Mouse (Mus musculus) neural tube, embryonic 15.5 days (tissue): Measurements from ENCODE around the gene Rnasek. TPM values are rescaled to one million over a fixed set of nuclear protein-coding genes. Genes with fewer than 3 reads are reported as not detected.
A peak's percentile ranks its signal among the peaks of the same experiment; 100 is the strongest.

Experiments used
- ATAC-seq: fragments of 200-750 bp; cut with Nextera tagmentation; 2 replicates; pipeline ENCODE4 v1.8.0; 2017; ENCODE audit warnings: mild to moderate bottlenecking, moderate TSS enrichment, moderate library complexity; ENCODE audit not compliant: low FRiP score
- H3K27ac ChIP-seq: fragments of 300-500 bp; sonication (generic); replicated peaks from 2 replicates; pipeline ENCODE4 v1.5.1; 2015; ENCODE audit warnings: mild to moderate bottlenecking, inconsistent platforms
- H3K27me3 ChIP-seq: fragments of 300-500 bp; sonication (generic); replicated peaks from 2 replicates; pipeline ENCODE4 v1.6.1; 2015; ENCODE audit warnings: inconsistent platforms
- H3K36me3 ChIP-seq: fragments of 300-500 bp; sonication (generic); 2 replicates; pipeline ENCODE4 v1.6.1; 2015; ENCODE audit warnings: inconsistent platforms
- H3K4me1 ChIP-seq: fragments of 300-500 bp; sonication (generic); 2 replicates; pipeline ENCODE4 v1.6.1; 2015; ENCODE audit warnings: inconsistent platforms
- H3K4me2 ChIP-seq: fragments of 300-500 bp; sonication (generic); 2 replicates; pipeline ENCODE4 v1.6.1; 2015; ENCODE audit warnings: inconsistent platforms, mild to moderate bottlenecking, moderate library complexity
- H3K4me3 ChIP-seq: fragments of 300-500 bp; sonication (generic); replicated peaks from 2 replicates; pipeline ENCODE4 v1.5.1; 2015; ENCODE audit warnings: mild to moderate bottlenecking, inconsistent platforms
- H3K9ac ChIP-seq: fragments of 300-500 bp; sonication (generic); replicated peaks from 2 replicates; pipeline ENCODE4 v1.6.1; 2015; ENCODE audit warnings: mild to moderate bottlenecking, inconsistent platforms
- H3K9me3 ChIP-seq: fragments of 300-500 bp; sonication (generic); replicated peaks from 2 replicates; pipeline ENCODE4 v1.6.1; 2016; ENCODE audit warnings: inconsistent platforms
- WGBS: fragments of 180-500 bp; shearing (Covaris S2); methylation state at CpG from one replicate; pipeline ENCODE4 v1.1.7; 2015; ENCODE audit warnings: mixed read lengths; 5-methylcytosine and 5-hydroxymethylcytosine counted together
- polyA plus RNA-seq: library from polyadenylated mRNA; unstranded; fragments of >200 nt; fragmentation: Nextera tagmentation; extraction: Ambion mirVana; gene quantifications from 2 replicates; pipeline ENCODE4 v1.2.1, GENCODE M21; 2015

Rnasek gene
- polyA plus RNA-seq, 1 experiment from 2014 or later: 458 TPM

- Histone ChIP-seq H3K4me1 (peaks cover 36% of the 10 kb centered on the region), H3K36me3 (peaks cover 16% of the 10 kb centered on the region), H3K27me3 (peaks cover 14% of the 10 kb centered on the region), H3K4me3 (no peak overlapping the region), H3K27ac (no peak overlapping the region), H3K9me3 (no peaks in the 10 kb centered on the region), H3K9ac (no peak overlapping the region), H3K4me2 (no peak overlapping the region)
- ATAC-seq: no peak
- WGBS: 94% methylated on average over 12 of the region's 12 CpGs
These were observed 4.3 kb downstream of the Rnasek start for GRCm38 (mm10) chr11:70235254-70235900.

- Histone ChIP-seq H3K36me3 (peaks cover 16% of the 10 kb centered on the region), H3K9me3 (no peaks in the 10 kb centered on the region), H3K4me3 (no peak overlapping the region), H3K27ac (no peak overlapping the region), H3K27me3 (peaks cover 22% of the 10 kb centered on the region), H3K9ac (no peak overlapping the region), H3K4me2 (no peak overlapping the region), H3K4me1 (peaks cover 43% of the 10 kb centered on the region)
- no peak for ATAC-seq
- 97% methylated on average over 8 of the region's 8 CpGs for WGBS
These were observed 5.1 kb downstream of the Rnasek start for GRCm38 (mm10) chr11:70234497-70234896.

DNA sequence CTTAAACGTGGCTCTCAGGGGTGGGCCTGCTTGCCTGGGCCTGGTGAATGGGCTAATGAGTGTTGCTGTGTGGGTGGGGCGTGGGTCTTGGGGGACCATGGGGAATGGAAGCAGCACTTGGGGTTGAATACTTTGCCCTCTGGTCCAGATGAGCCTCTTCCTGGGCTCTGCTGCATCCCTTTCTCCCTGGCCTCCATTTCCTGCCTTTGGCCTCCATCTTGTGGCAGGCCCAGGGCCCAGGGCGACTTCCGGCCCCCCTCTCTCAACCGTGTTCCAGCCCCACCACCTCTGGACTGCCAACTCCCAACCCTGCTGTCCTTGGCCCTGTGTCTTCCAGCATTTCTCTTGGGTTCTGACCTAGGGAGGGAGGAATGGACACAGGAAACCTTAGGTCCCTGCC lies 5.6 kb downstream of the Rnasek start:
- Histone ChIP-seq H3K4me2 (no peak overlapping the region), H3K4me1 (peaks cover 46% of the 10 kb centered on the region), H3K9ac (no peak overlapping the region), H3K4me3 (no peak overlapping the region), H3K27ac (no peak overlapping the region), H3K36me3 (peaks cover 16% of the 10 kb centered on the region), H3K9me3 (no peaks in the 10 kb centered on the region), H3K27me3 (peaks cover 27% of the 10 kb centered on the region)
- 70% methylated on average over 5 of the region's 5 CpGs for WGBS
- ATAC-seq: no peak

- no peak for ATAC-seq
- Histone ChIP-seq H3K4me3 (peak overlapping the region; percentile 36; the same call in 1 of the 2 replicates), H3K4me1 (peaks cover 42% of the 10 kb centered on the region), H3K27ac (no peak overlapping the region), H3K4me2 (peak overlapping the region; percentile 55), H3K9me3 (no peaks in the 10 kb centered on the region), H3K9ac (no peak overlapping the region; the same call in 1 of the 2 replicates), H3K36me3 (peaks cover 16% of the 10 kb centered on the region), H3K27me3 (peaks cover 37% of the 10 kb centered on the region)
- 41% methylated on average over 8 of the region's 8 CpGs for WGBS
These were observed 6.6 kb downstream of the Rnasek start for GRCm38 (mm10) chr11:70233016-70233415.

GRCm38 (mm10) chr11:70232546-70232945 lies 7.1 kb downstream of the Rnasek start:
- no peak for ATAC-seq
- no peak overlapping the region for H3K27ac ChIP-seq
- peaks cover 42% of the 10 kb centered on the region for H3K4me1 ChIP-seq
- H3K4me2 ChIP-seq: peak overlapping the region; percentile 55
- H3K27me3 ChIP-seq: peaks cover 42% of the 10 kb centered on the region
- WGBS: 6% methylated on average over 9 of the region's 10 CpGs
- peak overlapping the region; percentile 47 for H3K9ac ChIP-seq
- no peaks in the 10 kb centered on the region for H3K9me3 ChIP-seq
- peak overlapping the region; percentile 36 for H3K4me3 ChIP-seq
- peaks cover 16% of the 10 kb centered on the region for H3K36me3 ChIP-seq

- peaks cover 9% of the 10 kb centered on the region for H3K36me3 ChIP-seq
- H3K4me3 ChIP-seq: peak overlapping the region; percentile 18
- H3K4me2 ChIP-seq: peak overlapping the region; percentile 63
- no peaks in the 10 kb centered on the region for H3K9me3 ChIP-seq
- under 1% methylated on average over 32 of the region's 32 CpGs for WGBS
- H3K4me1 ChIP-seq: peaks cover 42% of the 10 kb centered on the region
- no peak overlapping the region for H3K27ac ChIP-seq
- no peak for ATAC-seq
- H3K27me3 ChIP-seq: peaks cover 62% of the 10 kb centered on the region
- H3K9ac ChIP-seq: no peak overlapping the region
These were observed 9.4 kb downstream of the Rnasek start for GRCm38 (mm10) chr11:70230239-70230727.

GRCm38 (mm10) chr11:70229260-70230010 lies 10.2 kb downstream of the Rnasek start, which contains the start of gene Bcl6b:
TSS of gene Bcl6b (minus strand) at chr11:70229798.
- peak within 1 kb of the TSS; percentile 63 for H3K4me2 ChIP-seq
- peak within 1 kb of the TSS; percentile 46; the same call in 1 of the 2 replicates for H3K27ac ChIP-seq
- peak within 1 kb of the TSS; percentile 23; the same call in 1 of the 2 replicates for H3K9ac ChIP-seq
- H3K36me3 ChIP-seq: peaks cover under 1% of the 10 kb centered on the region; the same call in 1 of the 2 replicates
- peaks cover 42% of the 10 kb centered on the region for H3K4me1 ChIP-seq
- no peak for ATAC-seq
- peak within 1 kb of the TSS; percentile 29 for H3K4me3 ChIP-seq
- H3K27me3 ChIP-seq: peaks cover 70% of the 10 kb centered on the region
- H3K9me3 ChIP-seq: no peaks in the 10 kb centered on the region
- WGBS: 2% methylated on average over 39 of the region's 39 CpGs

GRCm38 (mm10) chr11:70228828-70229227 lies 10.8 kb downstream of the Rnasek start:
- WGBS: under 1% methylated on average over 19 of the region's 19 CpGs
- H3K27ac ChIP-seq: peak overlapping the region; percentile 46; the same call in 1 of the 2 replicates
- peaks cover 74% of the 10 kb centered on the region for H3K27me3 ChIP-seq
- H3K4me3 ChIP-seq: peak overlapping the region; percentile 29
- H3K36me3 ChIP-seq: no peaks in the 10 kb centered on the region
- H3K9ac ChIP-seq: peak overlapping the region; percentile 23; the same call in 1 of the 2 replicates
- peak overlapping the region; percentile 63 for H3K4me2 ChIP-seq
- ATAC-seq: no peak
- peaks cover 39% of the 10 kb centered on the region for H3K4me1 ChIP-seq
- H3K9me3 ChIP-seq: no peaks in the 10 kb centered on the region

DNA sequence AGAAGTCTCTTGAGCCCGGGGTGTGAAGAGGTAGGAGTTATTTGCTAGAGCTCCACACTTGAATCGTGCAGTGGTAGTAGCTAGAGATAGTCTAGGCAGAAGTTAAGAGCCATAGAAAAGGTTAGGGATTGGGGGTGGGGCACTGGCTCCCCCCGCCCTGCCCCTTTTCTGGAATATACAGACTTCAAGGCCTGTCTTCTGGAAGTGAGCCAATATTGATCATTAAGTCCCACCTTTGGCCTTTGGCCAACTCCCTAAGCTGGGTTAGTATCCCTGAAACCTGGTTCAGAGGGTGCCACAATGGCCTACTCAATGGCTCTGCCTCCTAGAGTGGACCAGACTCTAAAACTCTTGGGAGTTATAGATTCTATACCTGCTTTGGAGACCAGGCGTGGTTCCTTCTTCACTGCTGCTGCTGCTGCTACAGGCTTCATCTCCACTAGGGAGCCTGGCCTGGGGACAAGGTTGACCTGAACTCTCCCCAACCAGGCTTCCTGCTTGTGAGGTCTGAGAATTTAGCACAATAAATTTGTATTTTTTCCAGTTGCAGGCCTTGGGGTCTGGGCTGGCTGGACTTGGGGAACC lies 11.9 kb downstream of the Rnasek start:
- Histone ChIP-seq H3K36me3 (no peaks in the 10 kb centered on the region), H3K9ac (no peak overlapping the region), H3K27me3 (peaks cover 74% of the 10 kb centered on the region), H3K4me3 (0 out of 2 replicates have a peak overlapping the region, but pooled peaks have one; percentile 29), H3K4me2 (peak overlapping the region; percentile 63), H3K9me3 (no peaks in the 10 kb centered on the region), H3K4me1 (peaks cover 35% of the 10 kb centered on the region), H3K27ac (no peak overlapping the region)
- 90% methylated on average over 4 of the region's 4 CpGs for WGBS
- ATAC-seq: no peak

DNA sequence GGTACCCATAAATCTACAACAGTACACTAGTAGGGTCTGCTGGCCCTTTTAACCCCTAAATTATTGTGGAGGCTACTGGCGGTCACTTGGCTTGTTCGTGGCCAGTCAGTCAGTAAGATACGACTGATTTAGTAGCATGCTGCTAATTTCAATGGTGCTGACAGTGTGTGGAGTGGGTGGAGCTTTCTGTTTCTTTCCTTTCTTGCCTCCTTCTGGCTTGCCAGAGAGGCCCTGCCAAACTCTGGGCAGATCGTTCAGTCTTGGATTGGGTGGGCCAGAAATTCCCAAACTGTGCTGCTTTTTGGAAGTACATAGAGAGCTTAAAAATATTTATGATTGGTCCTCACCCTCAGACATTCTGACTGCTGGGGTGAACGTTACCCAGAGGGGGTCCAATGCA lies 12.5 kb downstream of the Rnasek start:
- 0 out of 2 replicates have a peak overlapping the region, but pooled peaks have one; percentile 36 for H3K9ac ChIP-seq
- peaks cover 39% of the 10 kb centered on the region for H3K4me1 ChIP-seq
- peak overlapping the region; percentile 33 for H3K4me3 ChIP-seq
- no peaks in the 10 kb centered on the region for H3K9me3 ChIP-seq
- peak overlapping the region; percentile 63 for H3K4me2 ChIP-seq
- WGBS: 26% methylated on average over 5 of the region's 5 CpGs
- peaks cover 74% of the 10 kb centered on the region for H3K27me3 ChIP-seq
- H3K27ac ChIP-seq: 0 out of 2 replicates have a peak overlapping the region, but pooled peaks have one; percentile 13
- no peak for ATAC-seq
- no peaks in the 10 kb centered on the region for H3K36me3 ChIP-seq

DNA sequence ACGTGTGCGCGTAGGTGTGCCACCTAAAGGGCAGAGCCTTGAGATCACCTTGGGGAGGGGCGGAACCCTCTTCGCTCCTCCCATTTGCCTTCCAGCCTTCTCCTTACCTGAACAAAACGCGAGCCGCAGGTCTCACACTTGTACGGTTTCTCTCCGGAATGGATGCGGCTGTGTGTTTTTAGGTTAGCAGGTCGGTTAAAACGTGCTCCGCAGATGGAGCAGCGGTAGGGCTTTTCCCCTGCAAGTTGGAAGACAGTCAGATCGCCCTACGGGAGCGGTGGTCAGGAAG lies 13.1 kb downstream of the Rnasek start:
- no peaks in the 10 kb centered on the region for H3K36me3 ChIP-seq
- WGBS: 4% methylated on average over 18 of the region's 18 CpGs
- H3K27ac ChIP-seq: peak overlapping the region; percentile 13; the same call in 1 of the 2 replicates
- H3K27me3 ChIP-seq: peaks cover 71% of the 10 kb centered on the region
- H3K4me3 ChIP-seq: peak overlapping the region; percentile 33
- no peaks in the 10 kb centered on the region for H3K9me3 ChIP-seq
- H3K4me1 ChIP-seq: peaks cover 45% of the 10 kb centered on the region
- H3K9ac ChIP-seq: peak overlapping the region; percentile 36; the same call in 1 of the 2 replicates
- peak overlapping the region; percentile 63 for H3K4me2 ChIP-seq
- no peak for ATAC-seq
